Mouse (Mus musculus): ENCODE measurements around the gene Fosl1. TPM values are rescaled to one million over a fixed set of nuclear protein-coding genes. Genes with fewer than 3 reads are reported as not detected.
"Not testable (repeated sequence)": the region's sequence is repeated elsewhere in the genome, so short reads cannot be mapped to it uniquely, and the experiment has no call there.

The Fosl1 gene
- total RNA-seq, 1 experiment from 2014 or later = 2.0 TPM

DNA sequence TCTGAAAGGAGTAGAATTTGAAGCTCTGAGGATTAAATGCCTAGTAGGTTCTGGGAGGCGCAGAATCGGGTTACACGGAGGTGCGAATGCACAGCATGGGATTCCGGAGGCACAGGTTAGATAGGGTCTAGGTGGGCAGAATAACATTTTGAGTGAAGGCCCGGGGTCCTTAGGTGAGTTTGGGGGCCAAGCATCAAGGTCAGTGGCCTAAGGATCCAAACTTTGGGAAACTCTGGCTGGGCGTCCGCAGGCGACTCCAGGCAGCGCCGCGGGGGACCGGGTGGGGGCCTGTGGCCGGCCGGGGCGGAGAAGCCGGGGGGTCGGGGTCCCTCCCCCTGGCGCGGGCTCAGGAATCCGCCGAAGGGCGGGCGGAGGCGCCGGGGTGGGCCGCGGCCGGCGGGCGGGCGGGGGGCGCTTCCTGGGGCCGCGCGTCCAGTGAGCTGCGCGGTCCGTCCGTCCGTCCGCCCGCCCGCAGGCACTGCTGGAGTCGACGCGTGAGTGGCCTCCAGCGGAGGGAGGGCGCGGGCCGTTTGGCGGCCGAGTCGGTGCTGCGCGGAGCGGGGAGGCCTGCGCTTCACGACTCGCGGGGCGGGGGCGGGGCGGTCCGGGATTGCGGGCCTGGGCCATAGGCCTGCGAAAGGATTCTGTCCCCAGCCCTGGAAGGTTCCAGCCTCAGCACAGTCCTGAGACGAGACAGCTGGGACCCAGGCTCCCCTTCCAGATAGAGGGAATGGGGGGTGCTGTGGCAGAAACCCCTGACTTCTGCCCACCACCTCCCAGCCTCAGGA lies 27.1 kb downstream of the Fosl1 start:
- no peak for ATAC-seq (replicated peaks; ENCODE audit: insufficient number of reproducible peaks, low FRiP score, low TSS enrichment, poor library complexity, severe bottlenecking)

DNA sequence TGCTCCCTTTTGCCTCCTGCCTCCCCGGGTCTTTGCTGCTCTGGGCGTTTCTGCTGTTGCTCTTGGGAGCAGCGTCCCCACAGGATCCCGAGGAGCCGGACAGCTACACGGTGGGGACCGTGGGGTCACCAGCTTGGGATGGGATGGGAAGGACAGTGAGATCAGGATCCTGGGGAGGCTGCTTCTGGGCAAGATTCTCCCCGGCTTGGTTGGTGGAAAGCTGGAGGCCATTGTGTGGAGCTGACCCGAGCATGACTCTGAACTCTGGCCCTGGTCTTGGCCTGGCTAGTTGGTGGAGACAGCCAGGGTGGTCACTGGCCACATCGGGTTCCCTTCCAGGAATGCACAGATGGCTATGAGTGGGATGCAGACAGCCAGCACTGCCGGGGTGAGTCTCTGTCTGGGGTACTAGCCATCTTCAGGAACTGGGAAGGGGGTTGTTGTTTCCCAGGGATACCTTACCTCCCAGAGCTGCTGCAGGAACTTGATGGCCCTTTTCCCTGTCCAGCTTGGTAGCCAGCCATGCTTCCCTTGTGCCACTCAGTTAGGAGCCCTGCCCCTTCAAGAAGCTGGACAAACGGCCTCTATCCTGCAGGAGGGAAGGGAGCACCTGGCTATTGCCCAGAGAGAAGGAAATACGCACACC lies 27.8 kb downstream of the Fosl1 start:
- no peak for ATAC-seq (replicated peaks; ENCODE audit: insufficient number of reproducible peaks, low FRiP score, low TSS enrichment, poor library complexity, severe bottlenecking)

DNA sequence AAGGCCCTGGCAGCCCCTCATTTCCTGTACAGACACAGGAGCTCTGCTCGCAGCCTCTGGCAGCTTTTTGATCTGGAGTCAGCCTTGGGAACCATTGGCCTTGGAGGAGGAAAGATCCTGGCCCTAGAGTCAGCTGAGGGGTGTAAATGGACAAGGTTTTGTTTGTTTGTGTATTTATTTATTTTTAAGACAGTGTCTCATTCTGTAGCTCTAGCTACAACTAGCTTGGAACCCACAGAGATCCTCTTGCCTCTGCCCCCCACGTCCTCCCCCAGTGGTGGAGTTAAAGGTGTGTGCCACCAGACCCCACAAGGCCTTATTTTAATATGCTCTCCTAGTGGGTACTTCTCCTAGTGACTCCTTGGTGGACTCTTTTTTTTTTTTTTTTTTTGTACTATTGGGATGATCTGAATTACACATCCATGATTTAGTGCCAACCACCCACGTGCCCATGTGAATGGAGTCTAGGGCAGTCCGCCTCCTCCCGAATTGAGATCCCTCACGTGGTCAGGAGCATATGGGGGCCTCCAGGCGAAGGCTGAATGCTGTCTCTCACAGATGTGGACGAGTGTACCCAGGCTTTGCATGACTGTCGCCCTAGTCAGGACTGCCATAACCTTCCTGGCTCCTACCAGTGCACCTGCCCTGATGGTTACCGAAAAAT lies 29.8 kb downstream of the Fosl1 start:
- ATAC-seq (replicated peaks; ENCODE audit: insufficient number of reproducible peaks, low FRiP score, low TSS enrichment, poor library complexity, severe bottlenecking) = no peak

DNA sequence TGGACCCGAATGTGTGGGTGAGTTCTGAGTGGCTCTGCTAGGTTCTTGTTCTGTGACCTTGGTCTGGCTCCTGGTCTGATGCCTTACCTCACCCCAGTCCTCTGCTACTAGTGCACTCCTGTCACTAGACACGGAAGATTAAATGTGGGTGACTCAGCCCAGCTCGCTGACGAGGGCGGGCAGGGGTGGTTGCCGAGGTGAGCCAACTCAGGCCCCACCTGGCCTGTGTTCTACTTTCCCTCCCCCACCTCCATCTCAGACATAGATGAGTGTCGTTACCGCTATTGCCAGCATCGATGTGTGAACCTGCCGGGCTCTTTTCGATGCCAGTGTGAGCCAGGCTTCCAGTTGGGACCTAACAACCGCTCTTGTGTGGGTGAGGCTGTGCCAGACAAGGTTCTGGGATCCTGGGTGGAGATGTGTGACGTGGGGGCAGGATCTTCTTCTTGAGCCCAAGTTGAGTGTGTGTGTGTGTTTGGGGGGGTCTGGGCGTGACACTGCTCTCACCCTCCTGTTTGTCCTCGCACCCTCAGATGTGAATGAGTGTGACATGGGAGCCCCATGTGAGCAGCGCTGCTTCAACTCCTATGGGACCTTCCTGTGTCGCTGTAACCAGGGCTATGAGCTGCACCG lies 30.4 kb downstream of the Fosl1 start:
- ATAC-seq (replicated peaks; ENCODE audit: insufficient number of reproducible peaks, low FRiP score, low TSS enrichment, poor library complexity, severe bottlenecking) = no peak

DNA sequence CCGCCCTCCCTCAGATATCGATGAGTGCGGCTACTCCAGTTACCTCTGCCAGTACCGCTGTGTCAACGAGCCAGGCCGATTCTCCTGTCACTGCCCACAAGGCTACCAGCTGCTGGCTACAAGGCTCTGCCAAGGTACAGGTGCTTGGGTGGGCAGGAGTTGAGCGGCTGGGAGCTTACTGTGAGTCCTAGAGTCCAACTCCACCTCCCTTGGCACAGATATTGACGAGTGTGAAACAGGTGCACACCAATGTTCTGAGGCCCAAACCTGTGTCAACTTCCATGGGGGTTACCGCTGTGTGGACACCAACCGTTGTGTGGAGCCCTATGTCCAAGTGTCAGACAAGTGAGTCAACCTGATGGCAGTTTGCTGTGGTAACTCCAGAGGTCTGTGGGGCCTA lies 32.7 kb downstream of the Fosl1 start:
- ATAC-seq (replicated peaks; ENCODE audit: insufficient number of reproducible peaks, low FRiP score, low TSS enrichment, poor library complexity, severe bottlenecking) = no peak

DNA sequence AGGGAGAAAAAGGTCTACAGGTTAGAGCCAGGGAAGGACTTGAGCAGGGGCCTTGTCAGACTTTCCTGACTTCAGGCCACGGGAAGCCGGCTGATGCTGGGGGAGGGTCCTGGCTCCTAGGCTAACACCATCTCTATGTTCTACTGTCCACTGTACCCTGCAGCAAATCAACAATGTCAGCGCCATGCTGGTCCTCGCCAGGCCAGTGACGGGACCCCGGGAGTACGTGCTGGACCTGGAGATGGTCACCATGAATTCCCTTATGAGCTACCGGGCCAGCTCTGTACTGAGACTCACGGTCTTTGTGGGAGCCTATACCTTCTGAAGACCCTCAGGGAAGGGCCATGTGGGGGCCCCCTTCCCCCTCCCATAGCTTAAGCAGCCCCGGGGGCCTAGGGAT lies 34.1 kb downstream of the Fosl1 start:
- no peak for ATAC-seq (replicated peaks; ENCODE audit: insufficient number of reproducible peaks, low FRiP score, low TSS enrichment, poor library complexity, severe bottlenecking)

DNA sequence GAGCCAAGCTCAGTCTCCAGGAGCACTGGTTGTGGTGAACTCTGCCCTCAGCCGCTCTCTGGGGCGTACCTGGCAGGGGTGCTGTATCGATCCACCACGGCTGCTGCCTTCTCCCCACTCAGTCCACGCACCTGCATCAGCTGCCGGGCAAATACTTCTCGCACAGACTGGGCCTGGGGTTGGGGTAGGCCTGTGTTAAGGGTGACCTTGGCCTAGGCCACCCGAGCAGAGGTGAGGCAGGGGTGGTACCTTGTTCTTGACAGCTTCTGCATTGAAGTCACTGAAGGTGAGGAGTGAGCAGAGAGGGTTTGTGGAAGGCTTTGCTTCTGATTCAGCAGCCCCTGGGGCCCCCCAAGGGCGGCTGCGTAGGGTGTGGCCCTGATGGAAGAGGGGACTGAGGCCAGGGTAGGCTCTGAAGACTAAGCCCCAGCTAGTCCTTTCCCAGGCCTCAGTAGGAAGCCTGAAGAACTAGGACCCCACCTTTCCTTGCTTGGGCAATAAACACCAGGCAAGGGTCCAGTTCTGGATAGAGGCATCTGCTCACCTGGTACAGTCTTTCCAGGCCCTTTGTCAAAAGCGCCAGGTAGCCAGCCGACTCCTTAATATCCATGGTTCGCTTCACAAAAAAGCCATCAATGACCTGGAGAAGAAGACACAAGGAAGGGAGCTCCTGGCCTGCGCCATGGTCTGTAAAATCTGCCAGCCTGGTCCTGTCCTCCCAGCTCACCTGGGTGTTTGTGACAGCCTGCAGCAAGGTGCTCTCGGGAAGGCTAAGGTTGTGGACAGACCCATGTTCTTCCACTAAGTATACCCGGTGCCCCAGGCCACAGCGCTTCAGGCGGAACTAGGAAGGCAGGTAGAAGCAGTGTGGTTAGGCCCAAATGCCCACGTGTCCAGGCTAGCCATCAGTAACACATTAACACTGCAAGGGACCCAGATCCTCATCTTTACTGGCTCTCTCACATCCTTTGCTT lies 36.3 kb downstream of the Fosl1 start:
- no peak for ATAC-seq (replicated peaks; ENCODE audit: insufficient number of reproducible peaks, low FRiP score, low TSS enrichment, poor library complexity, severe bottlenecking)

DNA sequence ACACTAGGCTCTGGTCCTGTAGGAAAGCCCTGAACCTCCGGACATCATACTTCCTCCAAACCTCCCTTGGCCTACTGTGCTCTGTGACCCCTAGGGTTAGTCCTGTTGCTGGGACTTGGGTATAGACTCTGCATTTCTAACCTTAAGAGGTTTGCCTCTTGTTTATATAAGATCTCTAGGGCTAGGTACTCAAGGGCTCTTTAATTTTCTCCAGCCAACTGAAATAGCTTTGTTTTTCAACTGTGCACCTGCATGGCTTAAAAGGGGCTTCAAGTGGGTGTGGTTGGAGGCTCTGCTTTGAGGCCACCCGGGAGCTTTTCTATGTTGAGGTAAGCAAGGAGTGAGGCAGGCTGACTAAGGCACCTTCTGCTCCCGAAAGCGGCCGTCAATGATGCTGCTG lies 37.1 kb downstream of the Fosl1 start:
- ATAC-seq (replicated peaks; ENCODE audit: insufficient number of reproducible peaks, low FRiP score, low TSS enrichment, poor library complexity, severe bottlenecking) = no peak

DNA sequence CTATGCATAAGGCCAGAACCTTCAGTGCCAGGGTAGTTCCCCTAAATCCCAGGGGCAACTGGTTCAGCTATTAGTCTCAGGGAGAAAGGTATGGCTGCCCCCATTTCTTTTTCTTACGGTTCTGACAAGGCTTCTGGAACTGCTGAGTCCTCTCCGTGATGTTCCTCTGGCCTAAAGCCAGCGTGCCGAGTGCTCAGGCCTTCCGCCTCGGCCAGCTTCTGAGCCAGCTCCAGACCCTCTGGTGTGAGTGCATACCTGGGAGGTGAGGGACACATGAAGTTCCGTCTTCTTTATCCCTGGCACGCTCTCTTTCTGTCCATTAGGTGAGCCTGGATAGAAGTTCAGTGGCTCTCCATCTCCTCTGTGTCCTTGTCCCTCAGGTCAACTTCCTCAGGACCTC lies 38.0 kb downstream of the Fosl1 start:
- ATAC-seq (replicated peaks; ENCODE audit: insufficient number of reproducible peaks, low FRiP score, low TSS enrichment, poor library complexity, severe bottlenecking) = no peak

DNA sequence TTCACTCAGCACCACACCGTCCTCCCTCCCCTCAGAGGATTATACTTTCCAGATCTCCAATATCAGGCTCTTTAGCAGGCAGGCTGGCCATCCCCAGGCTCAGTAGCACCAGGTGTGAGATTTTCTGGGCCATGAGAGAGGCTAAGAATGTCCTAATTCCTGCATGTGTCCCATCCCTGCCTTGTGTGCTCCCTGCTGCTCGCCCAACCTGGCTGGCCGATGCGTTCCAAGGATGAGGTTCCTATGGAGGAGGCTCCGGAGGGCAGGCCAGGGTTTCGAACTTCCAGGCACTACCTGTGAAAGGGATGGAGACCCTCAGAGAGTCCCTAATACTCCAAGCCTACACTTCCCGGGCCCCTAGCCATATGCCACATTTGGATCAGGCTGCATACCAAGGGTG lies 38.5 kb downstream of the Fosl1 start:
- ATAC-seq (replicated peaks; ENCODE audit: insufficient number of reproducible peaks, low FRiP score, low TSS enrichment, poor library complexity, severe bottlenecking) = no peak

DNA sequence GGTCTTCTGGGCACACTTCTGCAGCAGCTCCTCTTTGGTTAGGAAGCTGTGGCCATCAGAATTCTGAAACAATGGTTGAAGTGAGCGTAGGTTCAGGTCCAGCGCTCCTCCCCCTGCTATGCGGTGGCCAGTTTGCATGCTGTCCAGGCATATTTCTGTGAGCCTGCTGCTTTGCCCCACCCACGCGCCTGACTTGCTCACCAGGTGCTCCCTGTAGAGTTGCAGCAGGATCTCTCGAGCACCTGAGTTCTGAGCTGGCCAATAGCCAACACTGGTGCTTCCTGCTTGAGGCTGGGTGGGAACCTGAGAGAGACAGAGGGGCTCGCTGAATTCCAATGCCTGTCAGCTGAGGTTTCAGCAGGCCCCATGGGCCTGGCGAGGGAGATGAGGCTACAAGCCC lies 38.9 kb downstream of the Fosl1 start:
- ATAC-seq (replicated peaks; ENCODE audit: insufficient number of reproducible peaks, low FRiP score, low TSS enrichment, poor library complexity, severe bottlenecking) = no peak

DNA sequence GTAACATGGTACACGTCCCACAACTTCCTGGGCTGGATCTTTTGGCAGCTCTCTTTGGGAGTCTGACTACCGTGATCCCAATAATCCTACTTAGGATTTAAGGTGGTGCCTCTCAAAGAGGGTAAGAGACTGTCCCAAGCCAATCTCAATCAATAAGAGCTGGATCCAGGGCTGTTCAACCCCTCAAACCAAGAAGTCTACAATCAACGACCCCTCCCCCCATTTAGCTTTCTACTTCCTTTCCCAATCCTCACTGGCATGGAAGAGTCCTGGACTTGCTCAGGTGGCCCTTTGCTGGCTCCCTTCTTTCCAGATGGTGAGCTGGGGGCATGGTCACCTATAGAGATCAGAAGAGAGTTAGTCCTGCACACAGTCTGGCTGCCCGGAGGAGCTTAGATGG lies 39.4 kb downstream of the Fosl1 start:
- ATAC-seq (replicated peaks; ENCODE audit: insufficient number of reproducible peaks, low FRiP score, low TSS enrichment, poor library complexity, severe bottlenecking) = no peak

DNA sequence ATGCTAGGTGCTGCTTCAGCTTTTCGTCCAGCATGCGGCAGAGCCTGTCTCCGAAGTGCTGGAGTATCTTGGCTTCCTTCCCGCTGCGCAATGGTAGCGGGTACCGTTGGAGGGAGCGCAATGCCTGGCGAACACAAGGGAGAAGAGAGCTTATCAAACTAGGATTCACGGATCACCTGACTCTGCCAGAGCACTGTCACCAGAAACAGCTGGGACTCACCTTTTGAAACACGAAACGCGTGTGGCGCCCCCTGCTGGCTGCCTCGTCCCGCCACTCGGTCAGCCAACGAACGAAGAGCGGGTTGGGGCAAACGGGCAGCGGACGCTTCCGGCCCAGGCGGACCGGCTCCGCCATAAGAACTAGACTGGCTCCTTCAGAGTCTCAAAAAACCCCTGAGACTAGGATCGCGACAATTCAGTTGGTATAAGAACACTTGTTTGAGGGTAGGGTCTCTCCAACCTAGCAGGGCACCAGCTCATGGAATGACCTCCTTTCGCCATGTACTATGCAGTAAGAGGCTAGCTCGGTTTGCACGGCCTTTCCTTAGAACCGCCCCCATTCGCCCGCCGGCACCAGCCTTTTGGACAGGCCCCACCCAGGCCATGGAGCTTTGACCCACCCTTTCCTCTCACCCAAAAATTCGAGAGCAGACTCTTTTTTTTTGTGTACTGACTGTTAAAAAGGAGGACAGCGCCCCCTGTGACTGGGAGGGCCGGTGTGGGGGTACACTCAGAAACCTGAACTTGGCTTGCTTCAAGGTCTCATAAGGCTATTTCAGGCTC lies 40.6 kb downstream of the Fosl1 start, which contains the start of gene Mus81:
Gene Mus81, minus strand, starts transcription at position 635 of the 783 bp plus-strand sequence.
- ATAC-seq (replicated peaks; ENCODE audit: insufficient number of reproducible peaks, low FRiP score, low TSS enrichment, poor library complexity, severe bottlenecking) = peak; percentile 19

DNA sequence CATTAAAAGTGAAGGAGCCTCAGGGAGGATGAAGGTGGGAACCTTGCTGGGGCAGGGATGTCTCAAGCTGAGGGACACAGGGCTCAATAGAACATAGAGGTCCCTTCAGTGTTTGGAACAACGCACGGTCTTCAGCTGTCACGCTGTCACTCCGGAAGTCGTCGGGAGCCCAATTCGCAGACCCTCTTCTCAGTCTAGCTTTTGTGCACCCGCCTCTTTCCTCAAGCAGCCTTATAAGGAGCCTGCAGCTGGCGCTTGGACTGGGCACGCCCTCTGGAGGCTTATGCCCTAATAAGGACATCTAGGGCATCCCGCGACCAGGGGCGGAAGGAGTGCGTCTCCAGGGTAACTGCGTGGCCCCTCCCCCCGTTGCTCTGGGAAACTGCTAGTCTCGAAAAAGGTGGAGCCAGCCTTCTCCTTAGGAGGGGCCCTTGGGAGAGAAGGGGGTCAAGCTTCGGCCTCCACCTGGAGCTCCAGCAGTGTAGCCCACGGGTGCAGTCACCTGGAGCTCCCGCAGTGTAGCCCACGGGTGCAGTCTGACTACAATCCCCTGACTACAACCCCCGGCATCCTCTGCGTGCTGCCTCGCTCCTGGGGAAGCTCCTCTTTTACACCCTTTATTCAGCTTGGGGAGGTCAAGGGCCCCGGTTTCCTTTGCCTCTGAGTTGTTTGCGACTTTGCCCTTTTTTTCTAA lies 41.7 kb downstream of the Fosl1 start:
- ATAC-seq (replicated peaks; ENCODE audit: insufficient number of reproducible peaks, low FRiP score, low TSS enrichment, poor library complexity, severe bottlenecking) = peak; percentile 55

DNA sequence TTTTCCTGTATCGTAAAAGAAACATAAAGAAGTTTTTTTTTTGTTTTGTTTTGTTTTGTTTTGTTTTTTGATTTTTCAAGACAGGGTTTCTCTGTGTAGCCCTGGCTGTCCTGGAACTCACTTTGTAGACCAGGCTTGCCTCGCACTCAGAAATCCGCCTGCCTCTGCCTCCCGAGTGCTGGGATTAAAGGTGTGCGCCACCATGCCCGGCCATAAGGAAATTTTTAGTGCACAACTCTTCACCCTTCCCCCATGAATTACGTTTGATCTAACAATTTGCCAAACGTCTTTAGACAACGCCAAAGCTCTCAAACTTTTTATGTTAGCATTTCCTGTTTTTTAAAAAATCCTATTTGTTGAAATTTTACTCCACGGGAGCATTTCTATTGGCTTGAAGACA lies 42.4 kb downstream of the Fosl1 start:
- not testable (repeated sequence) for ATAC-seq (replicated peaks; ENCODE audit: insufficient number of reproducible peaks, low FRiP score, low TSS enrichment, poor library complexity, severe bottlenecking)

DNA sequence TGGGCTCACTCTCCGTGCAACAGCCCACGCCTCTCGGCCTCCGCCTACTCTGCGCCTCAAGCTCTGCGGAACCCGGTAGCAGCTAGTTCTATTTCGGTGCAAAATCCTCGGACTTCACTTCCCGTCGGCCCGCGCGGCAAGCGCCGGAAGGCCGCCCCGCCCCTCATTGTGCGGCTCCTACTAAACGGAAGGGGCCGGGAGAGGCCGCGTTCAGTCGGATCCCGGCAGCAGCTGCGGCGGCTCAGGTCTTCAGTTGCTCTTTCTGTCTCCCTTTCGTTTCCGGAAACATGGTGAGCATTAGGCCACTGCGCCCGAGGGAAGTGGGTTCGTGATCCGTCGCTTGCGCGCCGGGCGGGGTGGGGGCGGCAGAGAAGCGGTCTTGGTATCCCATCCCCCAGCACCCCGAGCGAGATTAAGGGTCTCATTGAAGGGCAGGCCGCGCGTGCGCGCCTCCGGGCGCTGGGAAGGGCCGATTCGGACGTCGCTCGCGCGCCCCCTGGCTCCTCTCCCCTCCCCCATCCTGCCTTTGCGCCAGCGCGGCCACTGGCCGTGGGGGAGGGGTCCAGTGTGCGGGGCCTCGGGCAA lies 43.1 kb downstream of the Fosl1 start, which contains the start of gene Cfl1:
Gene Cfl1, plus strand, starts transcription at position 143 of the 585 bp plus-strand sequence.
- peak; percentile 34 for ATAC-seq (replicated peaks; ENCODE audit: insufficient number of reproducible peaks, low FRiP score, low TSS enrichment, poor library complexity, severe bottlenecking)
